Mouse (Mus musculus) heart, adult 11 months (tissue): Measurements from ENCODE around the gene Pias1.

Experiments
- DNase-seq: peaks from one replicate; pipeline ENCODE4 v3.0.0; 2022

Pias1 gene

GRCm38 (mm10) chr9:62854483-62854882 lies 133.2 kb downstream of the Pias1 start:
- DNase-seq: peak; percentile 88

DNA sequence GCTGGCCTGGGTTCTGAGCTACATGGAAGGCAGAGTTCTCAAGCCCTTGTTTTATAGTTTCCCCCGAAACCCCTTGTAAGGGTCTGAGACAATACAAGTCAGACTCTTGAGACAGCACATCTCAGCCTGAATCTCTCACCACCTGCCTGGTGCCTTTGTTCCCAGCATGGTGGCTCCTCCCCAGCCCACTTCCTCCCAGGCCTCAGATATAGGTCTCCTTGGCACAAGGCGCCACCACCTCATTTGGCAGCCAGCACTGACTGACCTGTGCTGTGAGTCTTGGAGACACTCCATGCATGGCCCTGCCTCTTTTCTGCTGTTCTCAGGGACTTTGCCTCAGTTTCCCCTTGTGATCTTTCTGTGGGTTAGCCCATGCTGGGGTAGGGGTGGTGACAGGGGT lies 136.2 kb downstream of the Pias1 start:
- DNase-seq: no peak

- peak; percentile 92 for DNase-seq
These were observed 139.1 kb downstream of the Pias1 start for GRCm38 (mm10) chr9:62848641-62849040.

- peak; percentile 99 for DNase-seq
These were observed 140.0 kb downstream of the Pias1 start for GRCm38 (mm10) chr9:62847694-62848093.

GRCm38 (mm10) chr9:62844461-62844860 lies 143.3 kb downstream of the Pias1 start:
- no peak for DNase-seq

DNA sequence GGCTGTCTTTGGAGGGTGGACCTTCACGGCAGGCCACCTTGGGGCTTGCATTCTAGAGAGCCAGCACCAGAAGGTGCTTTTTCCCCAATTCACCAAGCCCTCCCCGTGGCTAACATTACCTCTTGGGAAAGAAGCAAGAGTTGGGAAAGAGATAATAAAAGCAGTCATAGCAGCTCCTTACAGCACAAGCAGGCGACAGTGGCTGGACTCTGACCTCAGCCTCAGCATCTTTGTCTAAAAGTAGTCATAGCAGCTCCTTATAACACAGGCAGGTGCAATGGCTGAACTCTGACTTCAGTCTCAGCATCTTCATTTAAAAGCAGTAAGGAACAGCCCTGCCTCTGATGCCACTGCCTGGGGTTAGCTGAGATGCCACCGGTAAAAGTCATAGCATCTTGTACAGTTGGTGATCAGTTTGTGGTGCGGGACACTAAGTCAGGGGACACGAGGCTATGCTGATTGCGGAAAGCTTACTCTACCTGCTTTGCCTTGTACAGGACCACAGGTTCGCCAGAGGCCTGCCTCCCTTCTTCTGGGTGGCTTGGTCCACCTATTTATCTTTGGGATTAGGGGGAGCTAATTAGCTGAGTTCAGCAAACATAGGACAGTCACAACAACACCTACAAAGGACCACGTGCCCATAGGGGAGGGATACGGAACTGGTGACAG lies 144.2 kb downstream of the Pias1 start:
- DNase-seq: peak; percentile 82

- peak; percentile 95 for DNase-seq
These were observed 148.5 kb downstream of the Pias1 start for GRCm38 (mm10) chr9:62839172-62839770.

DNA sequence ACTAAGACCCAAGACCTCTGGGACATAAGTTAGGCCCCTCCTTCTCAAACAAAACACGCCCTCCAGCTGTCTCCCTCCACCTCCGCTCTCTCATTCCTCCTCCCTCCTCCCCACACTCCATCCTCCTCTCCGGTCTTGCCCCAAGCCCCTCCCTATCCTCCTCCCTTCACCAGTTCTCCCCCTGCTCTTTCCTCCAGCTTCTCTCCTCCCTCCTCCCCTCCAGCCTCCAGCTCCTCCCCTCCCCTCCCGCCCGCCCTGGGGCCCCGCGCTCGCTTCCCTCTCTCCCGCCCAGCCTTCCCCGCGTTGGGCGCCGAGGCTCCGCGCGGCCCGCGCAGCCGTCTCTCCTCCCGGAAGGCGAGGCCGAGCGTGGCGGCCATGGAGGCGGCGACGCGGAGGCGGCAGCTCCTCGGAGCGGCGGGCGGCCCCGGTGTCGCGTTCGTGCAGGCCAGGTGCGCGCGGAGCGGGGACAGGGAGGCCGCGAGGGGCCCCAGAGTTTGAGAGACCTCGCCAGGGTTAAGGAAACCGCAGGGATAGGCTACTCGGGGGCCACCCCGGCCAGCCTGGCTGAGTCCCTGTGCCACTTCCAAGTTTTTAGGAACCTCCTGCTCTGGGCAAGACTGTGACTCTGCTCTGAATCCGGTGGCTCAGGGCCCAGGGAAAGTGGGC lies 149.1 kb downstream of the Pias1 start, which contains the start of gene Cln6:
TSS of gene Cln6 (plus strand) at position 280 of the 666 bp plus-strand sequence.
- DNase-seq: peak; percentile 99

- no peak for DNase-seq
These were observed 149.6 kb downstream of the Pias1 start for GRCm38 (mm10) chr9:62838146-62838505.

DNA sequence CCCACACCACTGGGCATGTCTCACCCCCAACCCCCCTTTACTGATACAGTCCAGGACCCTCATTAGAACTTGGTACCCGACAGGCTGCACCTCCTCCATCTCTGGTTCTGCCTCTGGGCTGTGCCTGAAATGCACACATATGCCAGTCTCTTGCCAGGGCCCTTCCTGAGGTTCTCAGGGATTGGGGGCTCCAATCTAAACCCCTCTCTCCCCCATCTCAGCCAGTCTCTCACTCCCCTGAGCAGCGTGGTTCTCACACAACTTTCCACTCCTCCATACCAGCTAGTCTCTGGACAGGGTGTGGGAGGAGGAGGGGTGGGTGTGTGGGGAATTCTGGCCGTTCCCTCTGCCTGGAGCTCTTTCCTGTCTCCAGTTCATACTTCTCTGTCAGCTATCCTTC lies 150.1 kb downstream of the Pias1 start:
- DNase-seq: peak; percentile 93

DNA sequence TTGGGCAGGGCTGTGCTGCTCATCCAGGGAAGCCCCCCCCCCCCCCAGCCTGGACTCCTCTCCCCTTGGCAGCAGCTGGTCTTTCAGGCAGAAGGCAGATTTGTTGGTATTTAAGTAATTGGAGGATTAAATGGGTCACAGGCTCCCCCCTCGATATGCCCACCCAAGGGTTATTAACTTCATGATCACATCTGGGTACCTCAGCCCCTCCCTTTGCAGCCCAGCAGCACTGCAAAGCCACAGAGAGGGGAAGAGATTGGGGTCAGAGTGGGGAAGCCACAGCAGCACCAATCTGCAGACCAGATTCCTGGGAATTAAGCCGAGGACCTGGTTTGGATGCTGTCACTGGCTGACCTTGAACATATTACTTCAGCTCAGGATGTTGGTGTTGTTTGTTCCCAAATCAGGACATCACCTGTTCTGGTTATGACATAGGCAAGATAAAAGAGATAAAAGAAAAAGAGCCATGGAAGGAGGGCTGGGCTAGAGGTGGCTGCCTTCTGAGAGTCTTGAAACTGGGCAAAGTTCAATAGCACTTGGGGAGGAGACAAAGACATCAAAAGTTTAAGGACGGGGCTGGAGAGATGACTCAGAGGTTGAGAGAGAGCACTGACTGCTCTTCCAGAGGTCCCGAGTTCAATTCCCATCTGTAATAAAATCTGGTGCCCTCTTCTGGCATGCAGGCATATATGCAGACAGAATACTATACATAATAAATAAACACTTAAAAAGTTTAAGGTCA lies 151.8 kb downstream of the Pias1 start:
- DNase-seq: no peak

GRCm38 (mm10) chr9:62834906-62835305 lies 152.8 kb downstream of the Pias1 start:
- DNase-seq: no peak

DNA sequence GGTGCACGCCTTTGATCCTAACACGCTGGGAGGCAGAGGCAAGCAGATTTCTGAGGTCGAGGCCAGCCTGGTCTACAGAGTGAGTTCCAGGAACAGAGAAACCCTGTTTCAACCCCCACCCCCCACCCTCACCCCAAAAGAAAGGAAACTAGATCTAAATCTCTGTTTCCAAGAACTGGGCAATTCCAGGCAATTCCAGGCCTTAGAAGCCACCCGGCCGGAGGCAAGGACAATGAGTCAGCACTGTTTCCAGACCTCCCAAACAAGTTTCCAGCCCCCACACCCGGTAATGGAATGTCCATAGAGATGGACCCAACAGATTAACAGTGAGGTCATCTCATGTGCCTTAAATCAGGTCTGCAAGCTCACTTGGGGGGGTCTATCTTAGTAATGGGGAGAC lies 157.8 kb downstream of the Pias1 start:
- DNase-seq: no peak

DNA sequence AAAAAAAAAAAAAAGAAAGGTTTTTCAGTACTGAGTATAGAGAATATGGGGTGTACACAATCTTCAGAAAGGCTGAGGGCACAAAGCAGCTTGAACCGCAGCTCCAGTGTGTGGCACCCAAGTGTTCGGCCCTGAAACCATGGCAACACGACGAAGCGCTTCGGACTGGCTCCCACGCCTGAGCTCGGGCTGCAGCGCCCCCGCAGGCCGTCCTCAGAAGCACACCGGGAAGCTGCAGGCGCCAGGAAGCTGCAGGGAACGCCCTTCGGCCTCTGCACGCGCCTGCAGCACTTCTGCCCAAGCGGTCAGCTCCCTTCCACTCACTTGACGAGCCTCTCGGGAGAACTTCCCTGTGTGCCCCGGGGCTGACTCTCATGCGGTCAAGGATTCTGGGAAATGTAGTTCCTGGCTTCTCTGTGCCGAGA lies 159.1 kb downstream of the Pias1 start:
- peak; percentile 100 for DNase-seq
